Mouse (Mus musculus): ENCODE results near the gene Tnfrsf23. TPM values are rescaled to one million over a fixed set of nuclear protein-coding genes. Genes with fewer than 3 reads are reported as not detected.

The Tnfrsf23 gene
- 5.5 TPM for total RNA-seq (2023)

GRCm38 (mm10) chr7:143685359-143686067 is at the start of gene Tnfrsf23:
Tnfrsf23 (minus strand) TSS chr7:143685872.

GRCm38 (mm10) chr7:143649034-143649768 is 36.5 kb downstream of the Tnfrsf23 start, which contains the start of gene Tnfrsf22:
Tnfrsf22 (minus strand) TSS chr7:143649661.

GRCm38 (mm10) chr7:143628540-143628939 is 57.1 kb downstream of the Tnfrsf23 start, which contains the start of gene Tnfrsf26:
Tnfrsf26 (minus strand) TSS chr7:143628722.

Other genes starting within 250 kb of the Tnfrsf23 start
- gene Cdkn1c, start 224.8 kb downstream of the Tnfrsf23 start, total RNA-seq (2023) = 2.3 TPM
- gene Slc22a18, start 212.1 kb downstream of the Tnfrsf23 start, total RNA-seq (2023) = not detected
- not detected for gene Phlda2, start 182.7 kb downstream of the Tnfrsf23 start, total RNA-seq (2023)
- 226 TPM for gene Nap1l4, start 136.8 kb downstream of the Tnfrsf23 start, total RNA-seq (2023)
- gene Cars, start 85.8 kb downstream of the Tnfrsf23 start, total RNA-seq (2023) = 92.9 TPM
- gene Tnfrsf26, start 57.1 kb downstream of the Tnfrsf23 start, total RNA-seq (2023) = 42.9 TPM
- gene Tnfrsf22, start 36.2 kb downstream of the Tnfrsf23 start, total RNA-seq (2023) = 16.2 TPM
- gene Osbpl5, start 71.1 kb upstream of the Tnfrsf23 start, total RNA-seq (2023) = 23.3 TPM
- gene Mrgprg, start 81.1 kb upstream of the Tnfrsf23 start, total RNA-seq (2023) = not detected
- 1.3 TPM for gene Mrgpre, start 98.6 kb upstream of the Tnfrsf23 start, total RNA-seq (2023)
- 10.3 TPM for gene Nadsyn1, start 137.0 kb upstream of the Tnfrsf23 start, total RNA-seq (2023)
- 25.0 TPM for gene Dhcr7, start 137.3 kb upstream of the Tnfrsf23 start, total RNA-seq (2023)
- gene Gm498, start 181.0 kb upstream of the Tnfrsf23 start, total RNA-seq (2023) = not detected